Mouse (Mus musculus) embryonic fibroblast, embryonic 13.5 days (primary cell): ENCODE data around the gene Scn11a. TPM values are rescaled to one million over a fixed set of nuclear protein-coding genes. Genes with fewer than 3 reads are reported as not detected.

Source experiments
- H3K27ac ChIP-seq: 2 replicates; pipeline ENCODE4 v1.5.1; 2012; ENCODE audit warnings: low read length, control low read depth, inconsistent platforms; ENCODE audit not compliant: insufficient read depth
- H3K4me1 ChIP-seq: 2 replicates; pipeline ENCODE4 v1.6.1; 2011; ENCODE audit warnings: low read length; ENCODE audit not compliant: control insufficient read depth, insufficient read depth
- H3K4me3 ChIP-seq: 2 replicates; pipeline ENCODE4 v1.5.1; 2011; ENCODE audit warnings: mild to moderate bottlenecking, control low read depth, low read length; ENCODE audit not compliant: insufficient read depth
- CTCF ChIP-seq: IDR thresholded peaks from 2 replicates; pipeline ENCODE4 v1.5.1; 2011; ENCODE audit warnings: mild to moderate bottlenecking, control low read depth, low read length, moderate library complexity, borderline replicate concordance; ENCODE audit not compliant: insufficient read depth
- POLR2A ChIP-seq: IDR thresholded peaks from 2 replicates; pipeline ENCODE4 v1.6.1; 2011; ENCODE audit warnings: low read depth, mild to moderate bottlenecking, control low read depth, low read length, moderate library complexity
- polyA plus RNA-seq: library from polyadenylated mRNA; stranded (reverse); fragments of >200 nt; gene quantifications from 2 replicates; pipeline ENCODE4 v1.2.4, GENCODE M21; 2011; ENCODE audit warnings: low read depth; ENCODE audit not compliant: missing spikeins, insufficient read length

The Scn11a gene
- not detected in 2 replicates for polyA plus RNA-seq

DNA sequence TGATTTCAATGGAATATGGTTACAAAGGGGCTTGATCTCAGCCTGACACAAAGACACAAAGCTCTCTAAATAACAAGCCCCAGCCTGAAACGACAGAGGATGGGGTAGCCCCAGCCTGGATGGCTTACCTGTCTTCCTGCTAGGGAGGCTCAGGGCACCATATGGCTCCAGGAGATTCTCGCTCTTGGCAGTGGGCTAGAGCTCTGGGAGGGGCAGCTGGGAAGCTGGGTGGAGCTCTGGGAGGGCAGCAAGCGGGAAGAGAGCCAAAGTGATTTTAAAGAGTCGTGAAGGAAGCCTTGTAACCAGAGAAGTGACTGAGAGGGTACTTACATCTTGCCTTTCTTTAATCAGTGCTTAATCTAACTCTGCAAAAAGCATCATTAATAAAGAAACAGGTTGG, at the start of gene Scn11a:
TSS of gene Scn11a (minus strand) at position 160 of the 400 bp plus-strand sequence.
- Histone ChIP-seq H3K27ac (no peak within 1 kb of the TSS), H3K4me1 (no peaks in the 10 kb centered on the region), H3K4me3 (no peak within 1 kb of the TSS)
- no peak for TF ChIP-seq CTCF
- no peak for TF ChIP-seq POLR2A

- H3K4me1 ChIP-seq = no peaks in the 10 kb centered on the region
- no peak overlapping the region for H3K27ac ChIP-seq
- H3K4me3 ChIP-seq = no peak overlapping the region
- no peak for TF ChIP-seq POLR2A
- no peak for TF ChIP-seq CTCF
These were observed 28.9 kb upstream of the Scn11a start for GRCm38 (mm10) chr9:119854170-119854569.

GRCm38 (mm10) chr9:119853071-119853846, 28.0 kb upstream of the Scn11a start:
- TF ChIP-seq CTCF (no peak), POLR2A (no peak)
- H3K4me1 ChIP-seq = no peaks in the 10 kb centered on the region
- H3K4me3 ChIP-seq = no peak overlapping the region
- no peak overlapping the region for H3K27ac ChIP-seq

DNA sequence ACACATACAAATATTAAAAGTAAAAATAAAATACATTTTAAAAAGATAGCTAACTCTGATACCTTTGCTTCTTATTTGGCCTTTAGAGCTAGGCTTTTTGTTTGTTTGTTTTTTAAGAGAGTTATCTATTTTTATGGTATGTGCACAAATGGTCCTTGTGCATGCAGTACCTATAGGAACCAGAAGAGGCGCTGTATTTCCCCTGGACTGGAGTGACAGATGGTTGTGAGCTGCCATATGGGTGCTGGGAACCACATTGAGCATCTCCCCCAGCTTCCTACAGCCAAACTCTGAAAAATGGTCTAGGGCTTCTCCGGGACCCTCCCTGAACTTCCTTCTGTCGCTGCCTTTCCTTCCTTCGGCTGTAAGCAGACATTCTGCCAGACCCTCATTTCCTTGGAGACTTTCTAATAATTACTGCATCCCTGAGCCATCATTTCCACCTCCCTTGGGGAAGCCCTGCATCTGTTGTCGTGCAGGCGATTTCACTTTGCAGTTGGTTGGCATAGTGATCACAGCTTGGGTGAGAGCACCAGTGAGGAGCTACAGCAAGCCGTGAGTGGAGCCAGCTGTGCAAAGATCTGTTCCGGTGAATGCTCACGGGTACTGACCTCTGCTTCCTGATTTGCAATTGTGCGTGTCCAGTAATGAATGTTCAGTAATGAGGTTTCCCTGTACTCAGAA, 27.2 kb upstream of the Scn11a start:
- Histone ChIP-seq H3K27ac (no peak overlapping the region), H3K4me1 (no peaks in the 10 kb centered on the region), H3K4me3 (no peak overlapping the region)
- TF ChIP-seq CTCF = no peak
- TF ChIP-seq POLR2A = no peak

- TF ChIP-seq CTCF (no peak), POLR2A (no peak)
- no peak overlapping the region for H3K4me3 ChIP-seq
- H3K27ac ChIP-seq = no peak overlapping the region
- no peaks in the 10 kb centered on the region for H3K4me1 ChIP-seq
These were observed 24.0 kb upstream of the Scn11a start for GRCm38 (mm10) chr9:119849214-119849613.

- Histone ChIP-seq H3K4me1 (no peaks in the 10 kb centered on the region), H3K27ac (no peak overlapping the region), H3K4me3 (no peak overlapping the region)
- TF ChIP-seq POLR2A (no peak), CTCF (no peak)
These were observed 23.4 kb upstream of the Scn11a start for GRCm38 (mm10) chr9:119848671-119849070.

DNA sequence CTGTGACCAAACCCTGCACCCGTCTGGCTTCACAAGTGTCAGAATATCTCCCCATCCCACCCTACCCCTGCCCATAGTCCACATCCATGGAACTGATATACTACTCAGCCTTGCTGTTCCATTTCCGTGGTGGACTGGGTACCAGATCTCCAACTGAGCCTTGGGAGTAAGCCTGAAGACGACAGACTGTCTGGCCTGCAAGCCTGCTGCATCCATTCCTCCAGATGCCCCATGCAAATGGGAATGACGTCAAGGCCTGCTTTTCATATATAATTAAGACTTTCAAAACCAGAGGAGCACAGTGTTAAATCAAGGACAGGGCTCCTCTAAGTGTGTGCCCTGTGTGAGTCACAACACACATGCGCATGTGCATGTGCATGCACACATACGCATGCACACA, 21.9 kb upstream of the Scn11a start:
- H3K4me1 ChIP-seq = no peaks in the 10 kb centered on the region
- H3K27ac ChIP-seq = no peak overlapping the region
- no peak overlapping the region for H3K4me3 ChIP-seq
- TF ChIP-seq CTCF = no peak
- TF ChIP-seq POLR2A = no peak

DNA sequence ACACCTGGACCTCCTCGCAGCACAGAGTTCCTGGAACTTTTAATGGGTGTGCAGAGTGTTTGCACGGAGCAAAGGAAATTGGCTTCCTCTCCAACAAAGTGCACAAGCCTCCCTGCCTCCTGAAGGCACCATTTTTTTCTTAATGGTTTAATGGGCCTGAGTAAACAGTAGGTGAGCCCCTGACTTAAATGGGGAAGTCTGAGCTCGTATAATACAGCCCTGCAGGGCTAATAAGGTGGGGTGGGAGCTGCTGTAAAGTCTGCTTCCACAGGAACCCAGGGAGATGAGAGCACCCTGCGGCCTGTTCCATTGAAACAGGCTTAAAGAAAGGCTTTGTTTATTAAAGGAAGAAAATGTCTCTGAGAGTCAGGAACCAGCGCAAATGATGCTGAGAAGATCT, 19.5 kb upstream of the Scn11a start:
- no peak overlapping the region for H3K27ac ChIP-seq
- H3K4me3 ChIP-seq = no peak overlapping the region
- no peak for TF ChIP-seq CTCF
- H3K4me1 ChIP-seq = no peaks in the 10 kb centered on the region

- no peak for TF ChIP-seq CTCF
- no peak for TF ChIP-seq POLR2A
- H3K4me1 ChIP-seq = no peaks in the 10 kb centered on the region
- H3K4me3 ChIP-seq = no peak overlapping the region
- H3K27ac ChIP-seq = no peak overlapping the region
These were observed 18.3 kb upstream of the Scn11a start for GRCm38 (mm10) chr9:119843549-119843948.

DNA sequence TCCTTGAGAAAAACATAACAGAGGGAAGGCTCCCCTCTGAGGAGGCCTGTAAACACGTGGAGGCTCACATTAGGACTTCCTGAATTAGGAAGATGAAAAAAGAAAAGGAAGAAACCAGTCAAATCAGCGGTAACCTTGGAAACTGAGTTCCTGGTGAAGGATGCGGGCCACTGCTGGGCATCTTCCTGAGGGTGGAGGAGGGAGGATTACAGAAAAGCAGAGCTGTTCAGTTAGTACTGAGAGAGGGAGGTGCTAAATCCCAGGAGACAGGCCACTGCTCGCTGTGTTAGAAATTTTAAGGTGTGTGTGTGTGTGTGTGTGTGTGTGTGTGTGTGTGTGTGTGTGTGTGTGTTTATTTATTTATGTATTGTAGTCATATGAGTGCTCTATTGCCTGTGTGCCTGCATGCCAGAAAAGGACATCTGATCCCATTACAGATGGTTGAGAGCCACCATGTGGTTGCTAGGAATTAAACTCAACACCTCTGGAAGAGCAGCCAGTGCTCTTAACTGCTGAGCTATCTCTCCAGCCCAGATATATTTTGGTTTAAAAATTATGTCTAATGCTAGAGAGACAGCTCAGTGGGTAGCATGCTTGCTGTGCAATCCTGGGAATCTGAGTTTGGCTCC, 17.4 kb upstream of the Scn11a start:
- Histone ChIP-seq H3K27ac (no peak overlapping the region), H3K4me3 (no peak overlapping the region), H3K4me1 (no peaks in the 10 kb centered on the region)
- no peak for TF ChIP-seq CTCF
- TF ChIP-seq POLR2A = no peak
